Mouse (Mus musculus): ENCODE results near the gene Slc39a11. TPM values are rescaled to one million over a fixed set of nuclear protein-coding genes. Genes with fewer than 3 reads are reported as not detected.

Gene Slc39a11
- polyA plus RNA-seq, 1 experiment from 2014 or later: 20.1 TPM

DNA sequence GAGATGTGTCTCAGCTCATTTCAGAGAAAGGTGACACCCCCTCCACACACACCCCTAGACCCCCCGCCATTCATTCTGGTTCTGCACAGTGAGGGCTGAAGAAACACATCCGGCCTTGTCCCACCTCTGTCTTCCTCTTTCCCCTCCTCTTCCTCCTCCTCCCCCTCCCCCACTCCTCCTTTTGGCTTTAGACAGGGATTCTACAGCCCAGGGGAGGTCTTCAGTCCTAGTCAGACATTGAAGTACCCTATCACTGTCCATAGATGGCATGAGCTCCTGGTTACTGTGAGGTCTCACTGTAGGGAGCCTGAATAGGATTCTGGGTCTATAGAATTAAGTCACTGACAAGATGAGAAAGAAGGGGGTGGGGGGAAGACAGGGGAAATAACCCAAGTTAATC lies 28.9 kb downstream of the Slc39a11 start:
- Histone ChIP-seq H3K27ac (ENCODE audit: low read depth, low read length) (no peak overlapping the region), H3K9me3 (ENCODE audit: control insufficient read depth, low read length) (no peaks in the 10 kb centered on the region), H3K4me3 (ENCODE audit: low read depth, low read length) (peak overlapping the region; percentile 52), H3K36me3 (ENCODE audit: control insufficient read depth, insufficient read depth, low read length) (no peaks in the 10 kb centered on the region), H3K27me3 (ENCODE audit: control insufficient read depth, insufficient read depth, low read length) (peaks cover 13% of the 10 kb centered on the region), H3K4me2 (replicated peaks; ENCODE audit: low read depth, low read length) (peak overlapping the region; percentile 91), H3K9ac (ENCODE audit: low read depth, low read length) (no peak overlapping the region), H3K4me1 (replicated peaks; ENCODE audit: control insufficient read depth, insufficient read depth, low read length) (peaks cover 11% of the 10 kb centered on the region)
- DNase-seq (ENCODE audit: low spot score) (no peak), ATAC-seq (ENCODE audit: low FRiP score) (no peak)
- WGBS: 52% methylated on average over 2 of the region's 2 CpGs

- peak overlapping the region; percentile 42; the same call in 1 of the 2 replicates for H3K27ac ChIP-seq (ENCODE audit: low read depth, low read length)
- peaks cover 13% of the 10 kb centered on the region for H3K27me3 ChIP-seq (ENCODE audit: control insufficient read depth, insufficient read depth, low read length)
- H3K9ac ChIP-seq (ENCODE audit: low read depth, low read length): peak overlapping the region; percentile 68
- DNase-seq (ENCODE audit: low spot score) (peak; percentile 47), ATAC-seq (ENCODE audit: low FRiP score) (0 out of 2 replicates have a peak, but pooled peaks have one; percentile 6)
- H3K4me1 ChIP-seq (replicated peaks; ENCODE audit: control insufficient read depth, insufficient read depth, low read length): peaks cover 11% of the 10 kb centered on the region
- no peaks in the 10 kb centered on the region for H3K36me3 ChIP-seq (ENCODE audit: control insufficient read depth, insufficient read depth, low read length)
- peak overlapping the region; percentile 52 for H3K4me3 ChIP-seq (ENCODE audit: low read depth, low read length)
- peak overlapping the region; percentile 91 for H3K4me2 ChIP-seq (replicated peaks; ENCODE audit: low read depth, low read length)
- H3K9me3 ChIP-seq (ENCODE audit: control insufficient read depth, low read length): no peaks in the 10 kb centered on the region
- 4% methylated on average over 31 of the region's 31 CpGs for WGBS
These were observed 30.3 kb downstream of the Slc39a11 start for GRCm38 (mm10) chr11:113619420-113620080.

- peak; percentile 76 for ATAC-seq (ENCODE audit: low FRiP score)
- Histone ChIP-seq H3K4me3 (ENCODE audit: low read depth, low read length) (peak within 1 kb of the TSS; percentile 52), H3K4me2 (replicated peaks; ENCODE audit: low read depth, low read length) (peak within 1 kb of the TSS; percentile 91), H3K4me1 (replicated peaks; ENCODE audit: control insufficient read depth, insufficient read depth, low read length) (peaks cover 11% of the 10 kb centered on the region), H3K9ac (ENCODE audit: low read depth, low read length) (peak within 1 kb of the TSS; percentile 68), H3K9me3 (ENCODE audit: control insufficient read depth, low read length) (no peaks in the 10 kb centered on the region), H3K36me3 (ENCODE audit: control insufficient read depth, insufficient read depth, low read length) (no peaks in the 10 kb centered on the region), H3K27ac (ENCODE audit: low read depth, low read length) (peak within 1 kb of the TSS; percentile 54; the same call in 1 of the 2 replicates), H3K27me3 (ENCODE audit: control insufficient read depth, insufficient read depth, low read length) (peaks cover 13% of the 10 kb centered on the region)
- peak; percentile 84 for DNase-seq (ENCODE audit: low spot score)
- WGBS: 1% methylated on average over 54 of the region's 54 CpGs
These were observed 31.0 kb downstream of the Slc39a11 start, which contains the start of gene Sstr2 for GRCm38 (mm10) chr11:113618672-113619419. Sstr2 (plus strand) TSS chr11:113619342.

DNA sequence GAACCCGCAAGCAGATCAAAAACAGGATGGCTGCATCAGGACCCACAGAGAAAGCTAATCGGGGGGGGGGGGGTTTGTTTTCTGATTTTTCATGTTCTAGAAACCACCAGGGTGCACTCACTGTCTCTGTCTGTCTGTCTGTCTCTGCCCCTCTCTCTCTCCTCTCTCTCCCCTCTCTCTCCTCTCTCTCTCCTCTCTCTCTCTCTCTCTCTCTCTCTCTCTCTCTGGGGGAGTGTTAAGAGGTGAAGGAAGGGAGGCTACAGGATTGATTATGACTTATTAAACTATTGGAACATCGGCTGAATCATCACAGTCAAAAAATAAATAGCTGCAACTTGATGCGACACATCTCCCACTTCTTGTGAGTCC lies 31.6 kb downstream of the Slc39a11 start:
- peaks cover 13% of the 10 kb centered on the region for H3K27me3 ChIP-seq (ENCODE audit: control insufficient read depth, insufficient read depth, low read length)
- DNase-seq (ENCODE audit: low spot score): no peak

DNA sequence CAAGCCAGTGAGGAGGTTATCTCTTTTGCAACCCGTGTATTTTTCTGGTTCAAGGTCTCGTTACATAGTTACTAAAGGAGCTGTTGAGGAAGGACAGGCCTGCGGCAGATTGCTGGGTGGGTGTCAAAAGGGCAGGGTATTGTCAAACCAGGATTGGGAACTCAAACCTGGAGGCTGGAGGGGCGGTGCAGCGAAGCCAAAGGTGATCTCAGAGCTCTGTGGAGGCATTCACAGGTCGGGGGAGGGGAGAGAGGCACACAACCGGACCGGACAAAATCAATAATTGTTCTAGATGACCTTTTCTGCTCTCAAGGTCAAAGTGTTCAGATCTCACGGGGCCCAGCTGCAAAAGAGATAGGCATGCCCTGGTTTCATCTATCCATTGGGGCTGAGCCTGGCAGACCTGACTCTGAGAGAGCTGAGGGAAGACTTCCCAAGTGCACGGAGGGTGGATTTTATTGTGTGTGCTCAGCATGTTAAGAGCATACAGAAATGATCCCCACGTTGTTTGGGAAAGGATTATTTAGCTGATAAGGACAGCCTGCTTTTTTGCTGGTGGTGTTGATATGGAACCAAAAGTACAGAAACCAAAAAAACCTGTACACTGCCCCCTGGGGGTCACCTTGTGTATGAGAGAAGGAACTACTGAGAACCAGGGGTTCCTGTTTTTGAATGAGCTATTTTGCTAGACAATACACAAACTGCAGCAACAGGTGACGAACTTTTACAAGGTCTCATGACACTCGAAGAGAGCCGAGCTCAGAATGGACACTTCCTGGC lies 32.6 kb downstream of the Slc39a11 start:
- Histone ChIP-seq H3K36me3 (ENCODE audit: control insufficient read depth, insufficient read depth, low read length) (no peaks in the 10 kb centered on the region), H3K4me2 (replicated peaks; ENCODE audit: low read depth, low read length) (no peak overlapping the region), H3K27me3 (ENCODE audit: control insufficient read depth, insufficient read depth, low read length) (peaks cover 13% of the 10 kb centered on the region), H3K9ac (ENCODE audit: low read depth, low read length) (no peak overlapping the region), H3K4me3 (ENCODE audit: low read depth, low read length) (no peak overlapping the region), H3K27ac (ENCODE audit: low read depth, low read length) (no peak overlapping the region), H3K9me3 (ENCODE audit: control insufficient read depth, low read length) (no peaks in the 10 kb centered on the region), H3K4me1 (replicated peaks; ENCODE audit: control insufficient read depth, insufficient read depth, low read length) (peaks cover 11% of the 10 kb centered on the region)
- peak; percentile 81 for DNase-seq (ENCODE audit: low spot score)
- 38% methylated on average over 14 of the region's 14 CpGs for WGBS
- ATAC-seq (ENCODE audit: low FRiP score): no peak

More for the DNA sequence above, 31.6 kb downstream of the Slc39a11 start:
- Histone ChIP-seq H3K27ac (ENCODE audit: low read depth, low read length) (peak overlapping the region; percentile 54; the same call in 1 of the 2 replicates), H3K9me3 (ENCODE audit: control insufficient read depth, low read length) (no peaks in the 10 kb centered on the region), H3K36me3 (ENCODE audit: control insufficient read depth, insufficient read depth, low read length) (no peaks in the 10 kb centered on the region), H3K4me2 (replicated peaks; ENCODE audit: low read depth, low read length) (peak overlapping the region; percentile 91), H3K4me3 (ENCODE audit: low read depth, low read length) (peak overlapping the region; percentile 52), H3K4me1 (replicated peaks; ENCODE audit: control insufficient read depth, insufficient read depth, low read length) (peaks cover 11% of the 10 kb centered on the region), H3K9ac (ENCODE audit: low read depth, low read length) (no peak overlapping the region; the same call in 1 of the 2 replicates)
- ATAC-seq (ENCODE audit: low FRiP score): peak; percentile 8; the same call in 1 of the 2 replicates
- WGBS: 28% methylated on average over 4 of the region's 4 CpGs

- no peak overlapping the region for H3K4me2 ChIP-seq (replicated peaks; ENCODE audit: low read depth, low read length)
- H3K36me3 ChIP-seq (ENCODE audit: control insufficient read depth, insufficient read depth, low read length): no peaks in the 10 kb centered on the region
- H3K4me1 ChIP-seq (replicated peaks; ENCODE audit: control insufficient read depth, insufficient read depth, low read length): peaks cover 13% of the 10 kb centered on the region
- H3K27ac ChIP-seq (ENCODE audit: low read depth, low read length): no peak overlapping the region
- ATAC-seq (ENCODE audit: low FRiP score): no peak
- no peak overlapping the region for H3K9ac ChIP-seq (ENCODE audit: low read depth, low read length)
- H3K9me3 ChIP-seq (ENCODE audit: control insufficient read depth, low read length): no peaks in the 10 kb centered on the region
- no peak for DNase-seq (ENCODE audit: low spot score)
- H3K27me3 ChIP-seq (ENCODE audit: control insufficient read depth, insufficient read depth, low read length): peaks cover 7% of the 10 kb centered on the region
- WGBS: 82% methylated on average over 4 of the region's 6 CpGs
- no peak overlapping the region for H3K4me3 ChIP-seq (ENCODE audit: low read depth, low read length)
These were observed 35.4 kb downstream of the Slc39a11 start for GRCm38 (mm10) chr11:113614476-113614875.

DNA sequence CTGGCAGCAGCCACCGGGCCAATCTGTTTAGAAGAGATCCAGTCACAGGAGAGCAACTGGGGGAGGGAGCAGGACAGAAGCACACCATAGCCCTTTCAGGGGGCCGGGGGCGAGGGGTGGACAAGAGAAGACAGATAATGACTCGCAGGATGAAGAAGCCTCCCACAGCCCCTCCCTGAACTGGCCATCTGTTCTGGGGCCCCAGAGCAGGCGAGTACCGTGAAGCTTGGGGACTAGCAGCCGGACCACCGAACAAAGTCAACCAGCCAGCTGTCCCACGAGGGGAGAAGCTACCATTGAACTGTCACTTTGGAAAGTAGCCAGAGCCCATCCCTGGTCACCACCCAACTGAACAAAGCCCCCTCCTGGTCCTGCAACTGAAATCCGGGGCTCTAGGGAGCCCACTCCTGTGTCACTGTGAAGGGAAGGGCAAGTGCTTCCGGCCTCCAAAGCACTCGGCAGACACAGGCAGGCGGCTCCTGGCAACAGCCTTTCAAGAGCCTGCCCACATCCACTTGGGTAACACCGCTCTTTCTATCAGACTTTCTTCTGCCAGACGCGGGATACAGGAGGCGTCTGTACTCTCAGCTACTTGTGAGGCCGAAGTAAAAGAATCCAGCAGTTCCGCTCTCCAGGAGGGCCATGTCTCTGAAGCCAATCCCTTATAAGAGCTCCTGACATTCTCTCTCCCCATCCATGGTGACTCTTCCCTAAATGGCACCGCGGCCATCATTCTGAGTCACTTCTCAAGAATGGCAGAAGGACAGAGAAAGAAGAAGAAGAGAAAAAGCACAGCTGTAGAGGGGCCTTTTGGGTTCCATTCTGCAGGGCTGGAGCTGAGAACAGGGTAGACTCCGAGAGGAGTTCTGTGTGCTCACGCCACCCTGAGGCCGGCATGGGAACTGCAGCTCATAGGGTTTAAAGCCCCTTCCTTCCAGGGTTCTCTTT lies 37.9 kb downstream of the Slc39a11 start:
- Histone ChIP-seq H3K4me2 (replicated peaks; ENCODE audit: low read depth, low read length) (peak overlapping the region; percentile 19; the same call in 1 of the 2 replicates), H3K36me3 (ENCODE audit: control insufficient read depth, insufficient read depth, low read length) (no peaks in the 10 kb centered on the region), H3K4me1 (replicated peaks; ENCODE audit: control insufficient read depth, insufficient read depth, low read length) (peaks cover 8% of the 10 kb centered on the region), H3K27ac (ENCODE audit: low read depth, low read length) (peak overlapping the region; percentile 86), H3K9me3 (ENCODE audit: control insufficient read depth, low read length) (no peaks in the 10 kb centered on the region), H3K27me3 (ENCODE audit: control insufficient read depth, insufficient read depth, low read length) (no peaks in the 10 kb centered on the region), H3K4me3 (ENCODE audit: low read depth, low read length) (no peak overlapping the region), H3K9ac (ENCODE audit: low read depth, low read length) (peak overlapping the region; percentile 31)
- peak; percentile 84 for DNase-seq (ENCODE audit: low spot score)
- peak; percentile 92 for ATAC-seq (ENCODE audit: low FRiP score)
- WGBS: 14% methylated on average over 24 of the region's 24 CpGs

Data from hindbrain, embryonic 11.5 days (tissue).